9 mouse cellular contexts compared by ENCODE assay signal in genomic region chr3:101404620-101405415, GRCm38 (mm10). TPM values are rescaled to one million over a fixed set of nuclear protein-coding genes. Genes with fewer than 3 reads are reported as not detected.
DNase-seq lines count a peak whose midpoint lies in the region; ATAC-seq and TF ChIP-seq lines count a peak whose summit lies in the region.
"Had no signal": no experiment of that assay in that cellular context is flagged by ENCODE, and none has a peak within 500 bp of the region (broad histone marks: within the 10 kb centered on the region; RNA-seq: fewer than 3 reads in every experiment).

No protein-coding gene starts in this region.

- TF ChIP-seq EP300 in heart, postnatal 0 days (IDR thresholded peaks at IDR 0.05; ENCODE audit: low read depth): no peak

- peak; percentile 31 for ATAC-seq in heart, postnatal 0 days (ENCODE audit: insufficient read depth, low read depth)
- peak; percentile 63 for ATAC-seq in cerebellum, adult (ENCODE audit: insufficient number of reproducible peaks, low FRiP score, low TSS enrichment)
- ATAC-seq in embryonic facial prominence, embryonic 12.5 days (ENCODE audit: insufficient number of reproducible peaks, insufficient read depth, low FRiP score, low TSS enrichment): no peak; the same call in 1 of the 2 replicates
- ATAC-seq: inflammation-experienced regulatory T-cells, adult 6 months had no signal

- H3K27ac ChIP-seq in heart, postnatal 0 days (ENCODE audit: low read depth): no peak overlapping the region
- peak overlapping the region; percentile 54 for H3K27ac ChIP-seq in embryonic facial prominence, embryonic 12.5 days

- intact Hi-C loops in heart, postnatal 10 days (cut with DNase I): no loop called here

- no peak overlapping the region for H3K4me3 ChIP-seq in heart, postnatal 0 days (ENCODE audit: low read depth, low read length)
- H3K4me3 ChIP-seq in embryonic facial prominence, embryonic 12.5 days: no peak overlapping the region

- H3K4me2 ChIP-seq in heart, postnatal 0 days (ENCODE audit: low read depth, low read length): peak overlapping the region; percentile 19; the same call in 1 of the 2 replicates
- H3K4me2 ChIP-seq in embryonic facial prominence, embryonic 12.5 days (replicated peaks): no peak overlapping the region

- WGBS in heart, postnatal 0 days: 46% methylated on average over 13 of the region's 13 CpGs
- WGBS in embryonic facial prominence, embryonic 12.5 days: 63% methylated on average over 13 of the region's 13 CpGs

- H3K9me3 ChIP-seq in heart, postnatal 0 days (replicated peaks; ENCODE audit: control insufficient read depth, low read length): no peaks in the 10 kb centered on the region
- no peaks in the 10 kb centered on the region for H3K9me3 ChIP-seq in embryonic facial prominence, embryonic 12.5 days

- no peak overlapping the region for H3K9ac ChIP-seq in heart, postnatal 0 days (replicated peaks; ENCODE audit: low read depth, low read length)
- no peak overlapping the region for H3K9ac ChIP-seq in embryonic facial prominence, embryonic 12.5 days

- no peaks in the 10 kb centered on the region for H3K36me3 ChIP-seq in heart, postnatal 0 days (replicated peaks; ENCODE audit: control insufficient read depth, insufficient read depth, low read length)
- H3K36me3 ChIP-seq in embryonic facial prominence, embryonic 12.5 days: no peaks in the 10 kb centered on the region

- no peak for TF ChIP-seq CTCF in heart, postnatal 0 days (IDR thresholded peaks at IDR 0.05; ENCODE audit: low read depth)

- no peaks in the 10 kb centered on the region for H3K27me3 ChIP-seq in heart, postnatal 0 days (ENCODE audit: control insufficient read depth, insufficient read depth, low read length)
- no peaks in the 10 kb centered on the region for H3K27me3 ChIP-seq in embryonic facial prominence, embryonic 12.5 days

- peaks cover 54% of the 10 kb centered on the region for H3K4me1 ChIP-seq in heart, postnatal 0 days (ENCODE audit: control insufficient read depth, insufficient read depth)
- H3K4me1 ChIP-seq in embryonic facial prominence, embryonic 12.5 days: peaks cover 80% of the 10 kb centered on the region

- DNase-seq in heart, postnatal 0 days (ENCODE audit: low spot score): no peak
- no peak for DNase-seq in heart, postnatal 10 days
- DNase-seq in lung, postnatal 14 days: peak; percentile 37
- DNase-seq in urinary bladder, postnatal 25 days (ENCODE audit: low spot score): no peak
- DNase-seq in right cerebral cortex, adult 18-20 months: no peak
- no peak for DNase-seq in spleen, postnatal 4 days (ENCODE audit: low spot score in 2 of 2)

RNA-seq across cellular contexts. Expression of gene Igsf3, which starts 27.9 kb away (rescaled TPM):
- 23.9 and 27.1 TPM in 2 replicates for total RNA-seq in heart, postnatal 0 days (2014; rRNA removed; ENCODE audit: low replicate concordance)
- polyA plus RNA-seq in heart, postnatal 0 days (2015; fragmentation: Nextera tagmentation; extraction: Ambion mirVana): 16.6 and 18.0 TPM in 2 replicates
- total RNA-seq in heart, postnatal 10 days (2021): 10 to 100 TPM; 21.6 to 24.9 TPM
- polyA plus RNA-seq in embryonic facial prominence, embryonic 12.5 days (2016; fragmentation: Nextera tagmentation; extraction: Ambion mirVana): 92.3 and 93.3 TPM in 2 replicates
